Mouse (Mus musculus): Measurements from ENCODE around the gene Josd2.

Gene Josd2

DNA sequence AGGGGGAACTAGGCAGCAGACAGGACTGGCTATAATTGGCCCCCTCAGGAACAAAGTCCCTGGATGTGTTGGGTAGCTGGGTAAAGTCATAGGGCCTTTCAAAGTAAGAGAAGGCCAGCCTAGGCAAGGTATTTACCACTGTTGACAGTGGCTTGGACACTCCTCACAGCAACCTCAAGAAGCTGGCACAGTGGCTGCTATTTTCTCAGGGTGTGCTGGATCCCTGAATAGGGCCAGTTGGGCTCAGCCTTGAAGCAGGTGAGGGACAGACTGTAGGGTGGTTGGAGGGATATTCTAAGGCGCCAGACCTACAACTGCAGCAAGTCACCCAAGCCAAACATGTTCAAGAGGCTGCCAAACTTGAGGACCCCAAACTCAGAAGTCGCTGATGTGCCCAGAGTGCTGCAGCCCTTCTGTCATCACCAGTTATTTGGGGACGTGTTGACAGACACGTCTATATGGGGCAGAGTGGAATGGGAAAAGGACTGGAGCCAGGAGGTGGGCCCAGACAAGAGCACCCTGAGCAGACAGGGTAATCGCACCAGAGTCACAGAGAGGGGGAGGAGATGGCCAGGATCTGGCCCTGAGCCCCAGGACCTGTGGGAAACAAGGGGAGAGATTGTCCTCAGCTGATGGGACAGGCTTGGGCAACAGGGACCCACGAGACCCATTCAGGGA lies 4.2 kb downstream of the Josd2 start:
- peak; percentile 4 to 6 for DNase-seq (ENCODE audit: low spot score in 2 of 2)

DNA sequence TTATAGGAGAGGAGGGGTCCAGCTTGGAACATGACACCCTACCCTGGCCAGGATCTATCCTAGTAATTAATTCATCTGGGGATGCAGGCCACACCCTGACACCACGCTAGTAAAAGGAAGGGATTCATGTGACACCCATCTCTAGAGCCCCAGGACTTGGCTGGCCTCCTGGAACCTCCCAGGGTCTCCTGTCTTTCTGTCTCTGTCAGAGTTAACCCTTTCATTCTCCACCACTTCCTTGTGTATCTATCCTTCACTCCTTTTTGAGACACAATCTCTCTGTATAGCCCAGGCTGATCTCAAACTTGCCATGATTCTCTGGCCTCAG lies 4.7 kb downstream of the Josd2 start:
- DNase-seq (ENCODE audit: low spot score in 2 of 2): no peak

DNA sequence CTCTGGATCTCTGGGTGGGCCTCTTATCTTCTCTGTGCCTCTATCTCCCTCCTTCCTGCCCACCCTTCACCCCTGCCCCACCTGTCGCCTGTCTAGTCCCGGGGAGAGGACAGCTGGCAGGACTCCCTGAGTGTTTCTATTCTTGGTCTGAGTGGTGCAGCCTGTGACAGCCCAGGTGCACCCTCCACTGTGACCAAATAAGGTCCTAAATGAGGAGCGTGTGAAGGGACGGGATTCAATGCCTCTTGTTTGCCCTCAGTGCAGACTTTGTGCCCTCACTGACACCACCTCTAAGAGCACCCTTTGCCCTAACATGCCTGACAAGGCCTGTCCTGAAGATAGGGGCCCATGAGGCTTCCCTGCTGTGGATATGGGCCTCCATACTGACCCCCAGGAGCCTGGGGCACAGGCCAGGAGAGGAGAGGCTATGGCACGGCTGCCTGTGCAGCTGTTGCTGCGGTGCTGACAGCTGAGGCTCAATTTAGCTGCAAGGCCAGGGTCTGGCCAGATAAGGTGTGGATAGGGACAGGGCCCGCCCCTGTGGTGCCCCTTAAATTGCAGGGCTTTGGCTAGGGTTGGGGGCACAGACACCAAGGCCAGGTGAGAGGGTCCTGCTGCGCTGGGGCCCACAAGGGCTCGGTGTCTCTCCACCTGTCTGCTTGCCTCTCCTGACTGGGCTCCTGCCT lies 5.3 kb downstream of the Josd2 start:
- peak; percentile 16 to 17 for DNase-seq (ENCODE audit: low spot score in 2 of 2)

DNA sequence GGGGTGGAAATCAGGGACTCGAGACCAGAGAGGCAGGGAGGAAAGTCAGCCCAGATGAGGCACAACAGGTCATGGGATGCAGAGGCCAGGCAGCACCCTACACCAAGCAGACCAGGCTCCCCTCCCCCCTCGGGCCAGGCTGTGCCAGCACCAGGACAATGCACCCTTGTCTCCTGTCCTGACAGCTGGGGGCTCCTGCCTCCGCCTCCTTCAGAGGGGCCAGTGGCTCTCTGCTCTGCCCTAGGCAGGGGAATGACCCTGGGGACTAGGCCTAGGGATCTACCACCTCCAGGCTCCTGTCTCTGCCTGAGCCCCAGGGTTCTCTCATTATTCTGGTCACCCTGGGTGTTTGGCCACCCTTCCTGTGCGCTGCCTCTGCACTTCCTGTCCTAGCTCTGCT lies 6.6 kb downstream of the Josd2 start:
- peak; percentile 65 to 77 for DNase-seq (ENCODE audit: low spot score in 2 of 2)

DNA sequence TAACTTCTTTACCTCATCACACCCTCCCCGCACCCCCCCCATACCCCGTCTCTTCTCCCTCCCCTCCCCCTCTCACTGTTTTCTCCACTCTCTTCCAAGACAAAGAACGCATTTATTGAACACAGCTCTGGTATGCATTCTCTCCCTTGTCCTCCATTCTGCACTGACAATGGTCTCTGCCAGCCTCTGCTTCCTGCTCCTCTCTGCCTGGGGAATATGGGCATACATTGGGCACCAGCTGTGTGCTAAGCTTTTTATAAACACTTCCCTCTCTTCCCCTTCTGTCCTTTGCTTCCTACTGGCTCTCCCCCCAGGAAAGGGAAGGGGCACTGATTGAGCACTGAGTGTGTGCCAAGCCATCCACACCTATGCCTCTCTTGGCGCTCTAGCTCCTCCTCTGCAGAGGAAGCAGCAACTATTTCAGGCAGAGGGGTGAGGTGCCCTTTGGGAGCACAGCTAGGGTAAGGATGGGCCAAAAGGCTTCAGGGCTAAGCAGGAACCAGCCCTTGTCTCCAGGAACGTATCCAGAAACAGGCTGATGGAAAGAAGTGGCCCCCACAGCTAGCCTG lies 7.3 kb downstream of the Josd2 start:
- DNase-seq (ENCODE audit: low spot score in 2 of 2): peak; percentile 6 to 10

DNA sequence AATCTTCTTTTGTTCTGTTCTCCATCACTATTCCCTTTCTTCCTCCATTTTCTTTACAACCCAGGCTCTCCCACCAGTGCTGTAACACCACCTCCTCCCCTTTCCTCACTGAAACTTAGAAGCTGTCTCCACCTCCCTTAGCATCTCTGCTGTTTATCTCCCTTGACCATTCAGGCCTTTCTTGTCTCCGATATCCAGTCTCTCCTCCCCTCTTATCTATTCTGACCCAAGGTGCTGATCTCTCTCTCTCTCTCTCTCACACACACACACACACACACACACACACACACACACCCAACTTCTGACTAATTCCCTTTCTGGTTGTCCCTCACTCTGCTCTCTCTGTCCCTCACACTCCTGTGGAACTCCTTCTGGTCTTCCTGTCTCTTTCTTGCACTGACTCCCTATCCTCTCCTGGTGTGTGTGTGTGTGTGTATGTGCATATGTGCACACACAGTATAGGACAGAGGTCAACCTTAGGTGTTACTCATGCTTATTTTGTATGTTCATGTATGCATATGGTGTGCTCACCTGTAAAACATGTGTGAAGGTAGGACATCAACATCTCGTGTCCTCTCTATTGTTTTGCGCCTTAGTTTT lies 15.2 kb downstream of the Josd2 start:
- no peak for DNase-seq (ENCODE audit: low spot score in 2 of 2)

DNA sequence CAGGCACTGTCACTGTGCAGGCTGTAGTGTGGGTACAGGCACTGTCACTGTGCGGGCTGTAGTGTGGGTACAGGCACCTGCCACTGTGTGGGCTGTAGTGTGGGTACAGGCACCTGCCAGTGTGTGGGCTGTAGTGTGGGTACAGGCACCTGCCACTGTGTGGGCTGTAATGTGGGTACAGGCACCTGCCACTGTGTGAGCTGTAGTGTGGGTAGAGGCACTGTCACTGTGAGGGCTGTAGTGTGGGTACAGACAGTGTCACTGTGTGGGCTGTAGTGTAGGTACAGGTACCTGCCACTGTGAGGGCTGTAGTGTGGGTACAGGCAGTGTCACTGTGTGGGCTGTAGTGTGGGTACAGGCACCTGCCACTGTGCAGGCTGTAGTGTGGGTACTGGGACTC lies 16.3 kb downstream of the Josd2 start:
- peak in 1 of 2 experiments; percentile 2 for DNase-seq (ENCODE audit: low spot score in 2 of 2)

DNA sequence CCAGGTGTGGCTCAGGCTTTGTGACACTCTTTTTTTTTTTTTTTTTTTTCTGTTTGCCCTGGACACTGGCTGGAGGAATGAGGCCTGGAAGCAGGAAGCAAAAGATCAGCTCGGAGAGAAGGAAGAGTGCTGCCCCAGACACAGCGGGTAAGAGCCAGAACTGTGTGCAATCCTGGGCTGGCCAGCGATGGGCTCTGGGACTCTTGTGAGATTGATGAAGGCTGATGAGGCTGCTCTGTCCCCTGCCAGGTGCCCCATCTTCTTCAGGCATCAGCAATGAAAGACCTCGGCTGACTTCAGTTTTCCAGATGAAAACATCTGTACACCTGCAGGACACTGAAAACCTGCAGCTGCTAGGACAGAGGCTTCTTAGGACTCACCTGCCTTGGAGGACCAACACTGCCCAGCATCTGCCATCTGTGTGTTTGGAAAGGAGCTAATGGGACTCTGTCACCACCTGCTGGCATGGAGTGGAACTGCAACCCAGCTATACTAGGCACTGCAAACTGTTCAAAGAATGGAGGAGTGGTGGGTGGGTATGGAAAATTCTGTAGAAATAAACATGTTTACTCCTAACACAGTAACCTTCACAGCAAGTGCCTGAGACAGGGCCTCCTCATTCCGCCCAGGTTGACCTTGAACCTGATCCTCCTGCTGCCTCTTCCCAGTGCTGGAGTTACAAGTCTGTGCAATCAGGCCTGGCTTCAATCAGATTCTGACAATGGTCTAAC lies 17.2 kb downstream of the Josd2 start:
- peak; percentile 45 to 79 for DNase-seq (ENCODE audit: low spot score in 2 of 2)

DNA sequence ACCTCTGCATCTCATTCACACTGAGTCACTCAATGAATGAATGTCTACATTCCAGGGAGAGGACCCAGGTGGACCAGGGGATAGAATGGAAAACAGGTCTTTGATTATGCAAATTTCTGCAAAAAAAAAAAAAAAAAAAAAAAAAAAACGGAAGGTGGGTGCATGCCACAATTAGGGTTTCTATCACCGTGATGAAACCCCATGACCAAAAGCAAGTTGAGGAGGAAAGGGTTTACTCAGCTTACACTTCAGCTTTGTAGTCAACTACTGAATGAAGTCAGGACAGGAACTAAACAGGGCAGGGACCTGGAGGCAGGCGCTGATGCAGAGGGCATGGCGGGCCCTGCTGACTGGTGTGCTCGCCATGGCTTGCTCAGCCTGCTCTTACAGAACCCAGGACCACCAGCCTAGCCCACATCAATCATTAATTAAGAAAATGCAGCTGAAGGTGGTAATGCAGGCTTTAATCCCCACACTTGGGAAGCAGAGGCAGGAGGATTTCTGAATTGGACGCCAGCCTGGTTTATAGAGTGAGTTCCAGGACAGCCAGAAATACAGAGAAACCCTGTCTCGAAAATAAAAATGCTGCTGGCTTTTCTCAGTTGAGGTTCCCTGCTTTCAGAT lies 17.9 kb downstream of the Josd2 start:
- DNase-seq (ENCODE audit: low spot score in 2 of 2): peak in 1 of 2 experiments; percentile 2

DNA sequence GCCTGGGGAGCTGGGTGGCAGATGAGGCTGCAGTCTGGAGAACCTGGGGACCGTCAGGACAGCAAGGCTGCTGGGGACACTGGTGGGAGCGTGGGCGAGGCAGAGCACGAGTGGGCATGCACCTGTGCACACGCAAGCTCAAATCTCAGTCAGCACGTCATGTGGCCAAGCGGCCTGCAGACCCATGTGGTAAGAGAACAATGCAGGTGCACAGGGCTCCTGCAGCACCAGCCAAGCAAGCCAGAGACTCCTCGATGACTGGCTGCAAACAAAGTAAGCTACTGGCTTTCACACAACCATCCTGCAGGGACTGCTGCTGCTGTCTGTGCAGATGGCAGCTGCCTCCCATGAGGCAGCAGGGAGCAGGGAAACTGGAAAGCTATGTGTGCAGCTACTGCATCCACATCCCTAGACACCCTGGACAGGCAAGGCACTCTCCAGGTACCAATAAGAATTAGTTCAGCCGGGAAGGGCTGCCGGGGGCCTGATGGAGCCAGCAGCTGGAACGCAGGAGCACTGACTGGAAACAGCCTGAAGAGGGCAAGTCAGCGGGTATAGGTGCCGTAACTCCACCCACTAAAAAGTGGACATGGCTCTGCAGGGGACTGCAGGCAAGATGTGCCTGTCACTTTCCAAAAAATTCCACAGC lies 19.3 kb downstream of the Josd2 start:
- DNase-seq (ENCODE audit: low spot score in 2 of 2): peak in 1 of 2 experiments; percentile 10

DNA sequence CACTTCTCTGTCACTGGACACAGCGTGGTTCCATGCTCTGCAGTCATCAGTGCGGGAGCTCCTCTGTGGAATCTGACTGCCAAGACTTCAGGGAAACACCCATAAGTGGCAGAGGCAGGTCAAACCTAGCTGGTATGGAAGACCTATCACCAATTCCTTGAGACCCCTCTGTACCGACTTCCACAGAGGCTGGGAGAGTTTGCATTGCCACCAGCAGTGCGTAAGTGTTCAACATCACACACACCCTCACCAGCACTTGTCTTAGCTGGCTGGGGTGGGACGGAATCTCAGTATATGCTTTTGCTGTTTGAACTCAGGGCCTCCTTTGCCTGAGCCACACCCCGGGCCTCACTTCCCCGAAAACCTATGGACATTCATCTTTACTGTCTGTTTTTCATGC lies 20.2 kb downstream of the Josd2 start:
- peak in 1 of 2 experiments; percentile 5 for DNase-seq (ENCODE audit: low spot score in 2 of 2)

DNA sequence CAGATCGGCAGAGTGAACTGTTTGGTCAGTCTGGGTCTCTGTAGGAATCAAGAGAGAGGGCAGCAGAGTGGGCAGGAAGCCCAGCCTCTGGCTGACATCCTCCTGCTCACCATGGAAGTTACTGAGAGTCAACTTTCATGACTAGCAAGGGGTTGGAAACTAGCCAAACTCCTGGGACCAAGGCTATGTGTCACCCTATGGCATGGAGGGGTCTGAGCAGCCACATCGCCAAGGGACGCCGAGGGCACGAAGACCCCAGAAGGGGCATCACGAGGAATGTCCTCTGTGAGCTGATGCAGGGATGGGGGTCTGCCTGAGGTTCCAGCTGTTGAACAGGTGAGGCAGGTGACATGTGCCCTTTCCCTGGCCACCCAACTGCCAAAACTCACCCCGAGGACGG lies 20.8 kb downstream of the Josd2 start:
- DNase-seq (ENCODE audit: low spot score in 2 of 2): no peak

DNA sequence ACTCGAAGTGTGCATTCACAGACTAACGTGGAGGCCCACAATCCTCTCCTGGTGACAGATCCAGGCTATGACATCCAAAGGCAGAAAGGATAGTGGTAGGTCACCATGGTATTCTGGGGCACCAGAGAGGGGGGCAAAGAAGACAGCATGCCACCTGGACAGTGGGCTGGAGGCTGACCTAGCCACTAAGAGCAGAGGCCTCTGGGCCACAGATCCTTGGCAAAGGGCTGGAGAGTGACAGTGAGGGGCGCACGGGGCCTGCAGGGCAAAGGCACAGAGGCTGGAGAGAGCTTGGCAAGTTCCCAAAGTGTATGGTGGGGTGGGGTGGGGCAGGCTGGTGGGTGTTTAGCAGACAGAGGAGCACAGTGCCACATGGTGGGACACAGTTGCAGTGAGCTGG lies 22.5 kb downstream of the Josd2 start:
- DNase-seq (ENCODE audit: low spot score in 2 of 2): peak in 1 of 2 experiments; percentile 6

DNA sequence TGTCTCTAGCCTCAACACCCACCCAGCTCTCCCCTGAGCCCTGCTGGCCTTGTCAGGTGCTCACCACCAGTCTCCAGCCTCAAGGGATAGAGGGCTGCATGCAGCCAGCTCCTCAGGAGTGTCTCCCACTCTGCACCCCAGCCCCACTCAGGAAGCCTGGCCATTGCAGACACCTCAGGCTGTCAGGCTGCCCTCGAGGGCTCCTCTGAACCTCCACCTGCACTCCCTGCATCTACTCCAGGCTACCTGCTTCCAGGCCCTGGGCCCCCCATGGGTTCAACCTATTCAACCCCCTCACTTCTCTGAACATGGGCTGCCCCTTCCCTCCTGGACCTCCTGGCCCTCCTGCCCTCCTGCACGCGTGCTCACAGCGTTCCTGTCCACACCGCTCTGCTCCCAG lies 23.6 kb downstream of the Josd2 start:
- DNase-seq (ENCODE audit: low spot score in 2 of 2): peak in 1 of 2 experiments; percentile 2

DNA sequence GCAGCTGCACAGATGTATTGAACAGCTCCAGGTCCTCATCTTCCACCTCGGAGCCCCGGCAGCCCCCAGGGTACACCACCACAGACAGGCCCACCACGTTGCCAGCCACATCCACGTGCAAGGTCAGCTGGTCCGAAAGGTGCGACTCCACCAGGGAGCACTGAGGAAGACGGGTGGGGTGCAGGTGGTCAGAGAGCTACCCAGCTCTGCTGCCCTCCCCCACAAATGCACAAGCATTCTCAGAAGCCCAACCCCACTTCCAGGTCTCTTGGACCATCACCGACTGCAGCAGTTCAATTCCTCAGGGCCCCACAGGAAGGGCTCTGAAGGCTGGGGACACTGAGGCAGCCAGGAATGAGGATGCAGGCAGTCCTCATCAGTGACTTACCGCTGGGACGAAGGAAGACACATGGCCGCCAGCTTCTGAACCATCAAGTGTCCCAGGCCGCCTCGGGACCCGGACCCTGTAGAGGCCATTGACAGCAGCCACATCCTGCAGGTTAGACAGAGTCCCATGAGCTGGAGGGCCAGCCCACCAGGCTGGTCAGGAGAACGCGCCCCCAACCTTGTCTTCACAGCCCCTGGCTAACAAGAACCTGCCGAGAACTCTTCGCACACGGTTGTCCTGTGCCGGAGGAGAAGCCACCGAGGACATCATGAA lies 24.5 kb downstream of the Josd2 start:
- peak in 1 of 2 experiments; percentile 8 for DNase-seq (ENCODE audit: low spot score in 2 of 2)

DNA sequence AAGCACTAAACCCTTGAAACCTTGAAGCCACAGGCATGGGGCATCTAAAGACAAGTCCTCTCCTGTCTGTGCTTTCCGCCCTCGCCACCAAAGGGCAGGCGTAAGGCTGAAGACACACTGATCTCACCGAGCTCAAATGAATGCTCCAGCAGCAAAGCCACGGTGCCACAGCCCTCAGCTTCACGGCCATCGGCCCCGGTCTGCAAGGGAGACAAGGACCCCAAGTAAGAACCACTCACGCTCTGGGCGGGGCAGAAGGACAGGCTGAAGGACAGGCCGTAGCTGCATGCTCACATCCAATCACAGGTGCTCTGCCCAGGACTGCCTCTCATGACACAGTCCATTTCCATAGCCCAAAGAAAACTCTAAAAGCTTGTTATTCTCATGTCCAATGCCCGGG lies 26.9 kb downstream of the Josd2 start:
- peak in 1 of 2 experiments; percentile 12 for DNase-seq (ENCODE audit: low spot score in 2 of 2)

DNA sequence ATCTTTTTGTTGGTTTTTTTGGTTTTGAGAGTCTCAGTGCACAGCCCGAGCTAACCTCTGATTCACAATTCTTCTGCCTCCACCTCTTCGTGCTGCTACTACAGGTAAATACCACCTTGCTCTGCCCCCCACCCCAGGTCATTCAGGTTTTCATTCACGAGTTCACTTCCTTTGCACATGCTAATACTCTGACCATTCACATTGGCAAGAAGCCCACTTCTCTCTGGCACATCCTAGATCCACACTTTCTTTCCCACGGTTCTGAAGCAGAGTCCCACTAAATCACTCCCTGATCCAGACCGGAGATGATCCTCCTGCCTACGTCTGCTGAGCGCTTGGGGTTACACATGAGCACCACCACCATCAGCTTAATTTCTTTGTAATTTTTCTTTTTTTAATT lies 27.3 kb downstream of the Josd2 start:
- DNase-seq (ENCODE audit: low spot score in 2 of 2): no peak

DNA sequence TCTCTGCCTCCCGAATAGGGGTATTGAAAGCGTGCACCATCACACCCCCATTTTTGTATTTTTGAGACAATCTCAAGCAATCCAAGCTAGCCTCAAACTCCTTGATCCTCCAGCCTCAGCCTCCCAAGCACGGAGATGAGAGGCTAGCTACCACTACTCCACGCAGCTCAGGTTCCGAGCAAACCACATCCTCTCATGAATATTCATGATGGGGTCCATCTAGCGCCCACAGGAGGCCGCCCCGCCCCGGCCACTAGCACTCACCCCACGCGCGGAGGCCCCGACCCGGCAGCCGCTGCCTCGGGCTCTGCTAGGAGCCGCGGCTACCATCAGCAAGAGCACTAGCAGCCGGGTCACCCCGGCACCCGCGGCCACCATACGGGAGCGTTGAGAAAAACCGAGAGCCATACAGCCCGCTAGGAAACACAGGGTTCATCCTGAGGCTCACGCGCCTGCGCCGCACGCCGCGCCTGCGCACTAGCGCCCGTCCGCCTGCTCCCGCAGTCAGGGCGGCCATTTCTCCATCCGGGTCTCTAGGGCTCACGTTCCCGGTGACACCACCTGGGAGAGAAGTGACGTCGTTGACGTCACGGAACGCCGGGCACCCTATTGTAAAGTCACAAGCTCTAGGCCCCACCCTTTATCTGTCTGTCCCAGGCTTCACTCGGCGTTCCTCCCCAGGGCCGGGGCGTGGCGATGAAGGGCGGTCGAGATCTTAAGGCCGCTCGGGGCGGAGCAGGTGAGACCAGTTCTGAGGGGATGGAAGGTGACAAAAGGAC lies 28.4 kb downstream of the Josd2 start, which contains the start of the genes Emc10 and Fam71e1:
Gene Emc10, minus strand, starts transcription at position 538 of the 779 bp plus-strand sequence.
Gene Fam71e1, plus strand, starts transcription at position 590 of the 779 bp plus-strand sequence.
- DNase-seq (ENCODE audit: low spot score in 2 of 2): peak; percentile 97 to 98

DNA sequence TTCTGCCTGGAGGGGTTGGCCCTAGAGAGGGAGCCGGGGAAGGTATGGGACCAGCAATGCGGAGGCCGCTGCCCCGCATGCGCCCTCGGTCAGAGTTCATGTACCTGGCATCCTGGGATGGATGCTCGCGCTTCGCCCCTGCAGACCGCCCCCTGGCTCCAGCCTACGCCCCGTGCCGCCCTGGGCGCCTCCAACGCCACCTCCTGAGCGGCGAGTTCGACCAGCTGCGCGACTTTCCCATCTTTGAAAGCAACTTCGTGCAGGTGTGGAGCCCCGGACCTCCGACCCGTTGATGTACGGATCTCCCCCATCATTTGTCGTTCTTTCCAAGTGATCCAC lies 29.0 kb downstream of the Josd2 start:
- no peak for DNase-seq (ENCODE audit: low spot score in 2 of 2)
